Mouse (Mus musculus) heart, adult 2 months (tissue): Measurements from ENCODE around the gene Khdc4. TPM values are rescaled to one million over a fixed set of nuclear protein-coding genes. Genes with fewer than 3 reads are reported as not detected.

Experiments
- DNase-seq, 2 experiments: peaks; one replicate each; pipeline ENCODE4 v3.0.0; 2021
- H3K27ac ChIP-seq: fragments of 200-600 bp; 2 replicates; pipeline ENCODE4 v1.8.1; 2022
- H3K27me3 ChIP-seq: fragments of 200-500 bp; 2 replicates; pipeline ENCODE4 v1.6.1; 2012; ENCODE audit warnings: mild to moderate bottlenecking, low read length, inconsistent platforms, mixed read lengths; ENCODE audit not compliant: control insufficient read depth, insufficient read depth
- H3K36me3 ChIP-seq: fragments of 200-500 bp; 2 replicates; pipeline ENCODE4 v1.6.1; 2012; ENCODE audit warnings: low read length, inconsistent platforms; ENCODE audit not compliant: control insufficient read depth, insufficient read depth
- H3K4me1 ChIP-seq: fragments of 200-500 bp; 2 replicates; pipeline ENCODE4 v1.6.1; 2011; ENCODE audit warnings: low read length; ENCODE audit not compliant: control insufficient read depth, insufficient read depth
- H3K4me3 ChIP-seq: fragments of 200-600 bp; 2 replicates; pipeline ENCODE4 v1.8.1; 2022
- H3K79me2 ChIP-seq: fragments of 200-500 bp; replicated peaks from 2 replicates; pipeline ENCODE4 v1.6.1; 2012; ENCODE audit warnings: mild to moderate bottlenecking, inconsistent platforms, low read length, moderate library complexity, mixed read lengths; ENCODE audit not compliant: control insufficient read depth, insufficient read depth
- H3K9ac ChIP-seq: fragments of 200-500 bp; 2 replicates; pipeline ENCODE4 v1.6.1; 2012; ENCODE audit warnings: low read depth, mild to moderate bottlenecking, control low read depth, inconsistent platforms, low read length, mixed read lengths
- CTCF ChIP-seq: fragments of 200-600 bp; IDR thresholded peaks from 2 replicates; pipeline ENCODE4 v1.8.1; 2022; ENCODE audit warnings: antibody characterized with exemption, mild to moderate bottlenecking, moderate library complexity
- EP300 ChIP-seq: fragments of 200-500 bp; IDR thresholded peaks from 2 replicates; pipeline ENCODE4 v1.6.1; 2011; ENCODE audit warnings: low read depth, low read length, control low read depth; ENCODE audit not compliant: insufficient read depth
- POLR2A ChIP-seq: fragments of 200-500 bp; IDR thresholded peaks from 2 replicates; pipeline ENCODE4 v1.6.1; 2011; ENCODE audit warnings: mild to moderate bottlenecking, low read depth, low read length, control low read depth; ENCODE audit not compliant: insufficient read depth
- WGBS: fragments of 180-500 bp; shearing (Covaris S2); methylation state at CpG from one replicate; pipeline ENCODE4 v1.1.7; 2018; 5-methylcytosine and 5-hydroxymethylcytosine counted together
- intact Hi-C: fragments of 180-260 bp; cut with DNase I; formaldehyde crosslinking; loops from one replicate; pipeline ENCODE4 v1.15.1; 2025
- polyA plus RNA-seq: library from polyadenylated mRNA; depleted of rRNA; stranded (reverse); fragments of >200 nt; gene quantifications from 2 replicates; pipeline ENCODE4 v1.2.3, GENCODE M21; 2012
- total RNA-seq, 2 experiments: library from RNA; stranded (reverse); gene quantifications; 2 replicates each; pipeline ENCODE4 v1.2.3; 2021

Gene Khdc4
- total and polyA plus RNA-seq, 3 experiments, result 24.9 to 29.9 (median 25.7) TPM

- no peaks in the 10 kb centered on the region for H3K27me3 ChIP-seq
- H3K4me3 ChIP-seq, result no peak overlapping the region
- intact Hi-C loops, result no loop called here
- no peak overlapping the region for H3K9ac ChIP-seq
- TF ChIP-seq POLR2A (no peak), EP300 (no peak), CTCF (no peak)
- H3K4me1 ChIP-seq, result peaks cover 5% of the 10 kb centered on the region
- WGBS, result 61% methylated on average over 10 of the region's 10 CpGs
- H3K79me2 ChIP-seq, result no peaks in the 10 kb centered on the region
- H3K36me3 ChIP-seq, result no peaks in the 10 kb centered on the region
- DNase-seq, result peak; percentile 8 to 20
- H3K27ac ChIP-seq, result no peak overlapping the region
These were observed 36.4 kb upstream of the Khdc4 start for GRCm38 (mm10) chr3:88649186-88649585.

GRCm38 (mm10) chr3:88649967-88650366 is 35.6 kb upstream of the Khdc4 start:
- intact Hi-C loops, result no loop called here
- 95% methylated on average over 13 of the region's 13 CpGs for WGBS
- DNase-seq, result no peak
- Histone ChIP-seq H3K4me1 (peaks cover 7% of the 10 kb centered on the region), H3K27ac (no peak overlapping the region), H3K79me2 (no peaks in the 10 kb centered on the region), H3K9ac (no peak overlapping the region), H3K36me3 (no peaks in the 10 kb centered on the region), H3K4me3 (no peak overlapping the region), H3K27me3 (no peaks in the 10 kb centered on the region)
- TF ChIP-seq EP300 (no peak), CTCF (no peak), POLR2A (no peak)

- H3K4me3 ChIP-seq, result no peak overlapping the region
- 50% methylated on average over 13 of the region's 13 CpGs for WGBS
- H3K79me2 ChIP-seq, result no peaks in the 10 kb centered on the region
- no peak overlapping the region for H3K27ac ChIP-seq
- no peak for TF ChIP-seq CTCF
- no peak for TF ChIP-seq EP300
- TF ChIP-seq POLR2A, result no peak
- no peaks in the 10 kb centered on the region for H3K36me3 ChIP-seq
- DNase-seq, result peak in 1 of 2 experiments; percentile 19
- H3K9ac ChIP-seq, result no peak overlapping the region
- intact Hi-C loops, result no loop called here
- no peaks in the 10 kb centered on the region for H3K27me3 ChIP-seq
- H3K4me1 ChIP-seq, result peaks cover 8% of the 10 kb centered on the region
These were observed 34.7 kb upstream of the Khdc4 start for GRCm38 (mm10) chr3:88650713-88651504.

- H3K4me1 ChIP-seq, result peaks cover 8% of the 10 kb centered on the region
- no peak overlapping the region for H3K4me3 ChIP-seq
- intact Hi-C loops, result no loop called here
- H3K9ac ChIP-seq, result no peak overlapping the region
- H3K36me3 ChIP-seq, result no peaks in the 10 kb centered on the region
- H3K27ac ChIP-seq, result no peak overlapping the region
- TF ChIP-seq POLR2A (0 out of 2 replicates have a peak, but pooled peaks have one; percentile 20), EP300 (no peak), CTCF (no peak)
- 66% methylated on average over 18 of the region's 18 CpGs for WGBS
- H3K79me2 ChIP-seq, result no peaks in the 10 kb centered on the region
- H3K27me3 ChIP-seq, result no peaks in the 10 kb centered on the region
- peak in 1 of 2 experiments; percentile 21 for DNase-seq
These were observed 33.7 kb upstream of the Khdc4 start for GRCm38 (mm10) chr3:88651669-88652618.

- DNase-seq, result no peak
- TF ChIP-seq CTCF (no peak), POLR2A (no peak)
- Histone ChIP-seq H3K79me2 (no peaks in the 10 kb centered on the region), H3K36me3 (no peaks in the 10 kb centered on the region), H3K27me3 (no peaks in the 10 kb centered on the region), H3K4me1 (peaks cover 8% of the 10 kb centered on the region), H3K27ac (no peak within 1 kb of the TSS), H3K9ac (no peak within 1 kb of the TSS), H3K4me3 (no peak within 1 kb of the TSS)
- 77% methylated on average over 17 of the region's 17 CpGs for WGBS
- intact Hi-C loops, result no loop called here
These were observed 32.6 kb upstream of the Khdc4 start, which contains the start of gene Rxfp4 for GRCm38 (mm10) chr3:88652846-88653515. TSS of gene Rxfp4 (minus strand) at chr3:88653142.
